Mouse (Mus musculus) right cerebral cortex, postnatal 25 days (tissue): ENCODE results near the gene Cdkal1.

Experiments
- DNase-seq: peaks from one replicate; pipeline ENCODE4 v3.0.0; 2022

Cdkal1 gene

GRCm38 (mm10) chr13:29572477-29572876 is 283.0 kb downstream of the Cdkal1 start:
- no peak for DNase-seq

- DNase-seq = no peak
These were observed 289.8 kb downstream of the Cdkal1 start for GRCm38 (mm10) chr13:29565710-29566109.

GRCm38 (mm10) chr13:29559188-29559587 is 296.3 kb downstream of the Cdkal1 start:
- DNase-seq = no peak

- no peak for DNase-seq
These were observed 300.2 kb downstream of the Cdkal1 start for GRCm38 (mm10) chr13:29555160-29555785.

- DNase-seq = no peak
These were observed 301.7 kb downstream of the Cdkal1 start for GRCm38 (mm10) chr13:29553792-29554191.

GRCm38 (mm10) chr13:29552322-29552870 is 303.1 kb downstream of the Cdkal1 start:
- no peak for DNase-seq

- DNase-seq = no peak
These were observed 304.6 kb downstream of the Cdkal1 start for GRCm38 (mm10) chr13:29550886-29551285.

GRCm38 (mm10) chr13:29550203-29550602 is 305.3 kb downstream of the Cdkal1 start:
- DNase-seq = no peak

GRCm38 (mm10) chr13:29549761-29550160 is 305.7 kb downstream of the Cdkal1 start:
- no peak for DNase-seq

- DNase-seq = no peak
These were observed 317.6 kb downstream of the Cdkal1 start for GRCm38 (mm10) chr13:29537906-29538305.

- DNase-seq = no peak
These were observed 321.9 kb downstream of the Cdkal1 start for GRCm38 (mm10) chr13:29533586-29533985.

- no peak for DNase-seq
These were observed 327.1 kb downstream of the Cdkal1 start for GRCm38 (mm10) chr13:29528344-29528743.

GRCm38 (mm10) chr13:29521321-29521720 is 334.2 kb downstream of the Cdkal1 start:
- DNase-seq = no peak

- no peak for DNase-seq
These were observed 341.4 kb downstream of the Cdkal1 start for GRCm38 (mm10) chr13:29514071-29514470.

- DNase-seq = no peak
These were observed 350.5 kb downstream of the Cdkal1 start for GRCm38 (mm10) chr13:29504861-29505568.

GRCm38 (mm10) chr13:29503147-29504044 is 352.1 kb downstream of the Cdkal1 start:
- DNase-seq = peak; percentile 4

GRCm38 (mm10) chr13:29502481-29503146 is 352.9 kb downstream of the Cdkal1 start:
- no peak for DNase-seq

GRCm38 (mm10) chr13:29501173-29501572 is 354.3 kb downstream of the Cdkal1 start:
- DNase-seq = no peak

- no peak for DNase-seq
These were observed 355.7 kb downstream of the Cdkal1 start for GRCm38 (mm10) chr13:29499750-29500149.

- no peak for DNase-seq
These were observed 358.2 kb downstream of the Cdkal1 start for GRCm38 (mm10) chr13:29497286-29497685.

GRCm38 (mm10) chr13:29490341-29490740 is 365.1 kb downstream of the Cdkal1 start:
- DNase-seq = no peak

GRCm38 (mm10) chr13:29489476-29489875 is 366.0 kb downstream of the Cdkal1 start:
- no peak for DNase-seq

- DNase-seq = no peak
These were observed 368.8 kb downstream of the Cdkal1 start for GRCm38 (mm10) chr13:29486709-29487108.
